Mouse (Mus musculus): Measurements from ENCODE around the gene Serpina1e. TPM values are rescaled to one million over a fixed set of nuclear protein-coding genes. Genes with fewer than 3 reads are reported as not detected.
"Not testable (repeated sequence)": the region's sequence is repeated elsewhere in the genome, so short reads cannot be mapped to it uniquely, and the experiment has no call there.

Serpina1e gene
- polyA plus RNA-seq, 1 experiment from 2014 or later, result 639 TPM

GRCm38 (mm10) chr12:103946243-103946642, 12.5 kb downstream of the Serpina1e start:
- 68% methylated on average over 4 of the region's 4 CpGs for WGBS (ENCODE audit: insufficient replicate concordance)
- no peak for ATAC-seq (ENCODE audit: low read depth)

DNA sequence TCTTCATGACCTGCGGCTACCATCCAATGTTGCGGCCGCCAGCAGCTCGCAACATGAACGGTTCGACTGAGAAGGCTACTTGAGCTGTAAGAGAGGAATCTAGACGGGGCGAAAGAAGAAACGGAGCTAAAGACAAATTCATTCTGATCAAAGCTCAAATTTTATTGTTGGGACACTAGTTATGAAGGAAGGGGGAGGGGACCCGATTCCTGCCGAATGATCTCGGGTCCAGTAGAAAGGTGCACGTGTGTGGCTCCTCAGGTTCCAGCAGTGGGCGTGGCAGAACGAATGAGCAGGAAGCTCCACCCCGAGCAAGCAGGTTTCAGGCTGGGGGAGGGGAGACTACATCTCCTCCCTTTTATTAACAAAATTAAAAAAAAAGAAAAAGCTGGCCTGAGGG, 49.6 kb downstream of the Serpina1e start:
- H3K4me1 ChIP-seq (ENCODE audit: control insufficient read depth, low read depth, low read length); H3K4me2 ChIP-seq (ENCODE audit: low read depth, low read length): not testable (repeated sequence)
- WGBS (ENCODE audit: insufficient replicate concordance), result 84% methylated on average over 11 of the region's 16 CpGs

More at GRCm38 (mm10) chr12:103946243-103946642, 12.5 kb downstream of the Serpina1e start:
- Histone ChIP-seq H3K4me3 (ENCODE audit: low read depth, low read length) (no peak overlapping the region), H3K27ac (ENCODE audit: low read length) (no peak overlapping the region), H3K27me3 (ENCODE audit: control insufficient read depth, insufficient read depth, low read depth, low read length) (no peaks in the 10 kb centered on the region), H3K36me3 (ENCODE audit: control insufficient read depth, insufficient read depth) (no peaks in the 10 kb centered on the region), H3K9me3 (replicated peaks; ENCODE audit: control insufficient read depth, low read length) (no peaks in the 10 kb centered on the region), H3K9ac (ENCODE audit: low read depth, low read length) (no peak overlapping the region), H3K4me1 (ENCODE audit: control insufficient read depth, low read depth, low read length) (no peaks in the 10 kb centered on the region), H3K4me2 (ENCODE audit: low read depth, low read length) (no peak overlapping the region)

GRCm38 (mm10) chr12:103907746-103908145, 51.0 kb downstream of the Serpina1e start:
- ATAC-seq (ENCODE audit: low read depth); H3K9me3 ChIP-seq (replicated peaks; ENCODE audit: control insufficient read depth, low read length); H3K27ac ChIP-seq (ENCODE audit: low read length); H3K4me2 ChIP-seq (ENCODE audit: low read depth, low read length); H3K27me3 ChIP-seq (ENCODE audit: control insufficient read depth, insufficient read depth, low read depth, low read length); H3K4me1 ChIP-seq (ENCODE audit: control insufficient read depth, low read depth, low read length); H3K4me3 ChIP-seq (ENCODE audit: low read depth, low read length); H3K9ac ChIP-seq (ENCODE audit: low read depth, low read length); H3K36me3 ChIP-seq (ENCODE audit: control insufficient read depth, insufficient read depth): not testable (repeated sequence)
- WGBS (ENCODE audit: insufficient replicate concordance), result 20% methylated on average over 1 of the region's 1 CpGs

More for the DNA sequence above, 49.6 kb downstream of the Serpina1e start:
- H3K27ac ChIP-seq (ENCODE audit: low read length); H3K9ac ChIP-seq (ENCODE audit: low read depth, low read length); H3K27me3 ChIP-seq (ENCODE audit: control insufficient read depth, insufficient read depth, low read depth, low read length); H3K4me3 ChIP-seq (ENCODE audit: low read depth, low read length); H3K36me3 ChIP-seq (ENCODE audit: control insufficient read depth, insufficient read depth); H3K9me3 ChIP-seq (replicated peaks; ENCODE audit: control insufficient read depth, low read length); ATAC-seq (ENCODE audit: low read depth): not testable (repeated sequence)

GRCm38 (mm10) chr12:103904837-103905340, 53.9 kb downstream of the Serpina1e start, which contains the start of gene Serpina1c:
Gene Serpina1c, minus strand, starts transcription at chr12:103904887.
- peak; percentile 68 for ATAC-seq (ENCODE audit: low read depth)
- 35% methylated on average over 4 of the region's 4 CpGs for WGBS (ENCODE audit: insufficient replicate concordance)
- H3K9me3 ChIP-seq (replicated peaks; ENCODE audit: control insufficient read depth, low read length); H3K4me1 ChIP-seq (ENCODE audit: control insufficient read depth, low read depth, low read length); H3K36me3 ChIP-seq (ENCODE audit: control insufficient read depth, insufficient read depth); H3K9ac ChIP-seq (ENCODE audit: low read depth, low read length); H3K27ac ChIP-seq (ENCODE audit: low read length); H3K27me3 ChIP-seq (ENCODE audit: control insufficient read depth, insufficient read depth, low read depth, low read length): not testable (repeated sequence)
- peak within 1 kb of the TSS; percentile 44 for H3K4me3 ChIP-seq (ENCODE audit: low read depth, low read length)
- H3K4me2 ChIP-seq (ENCODE audit: low read depth, low read length), result 0 out of 2 replicates have a peak within 1 kb of the TSS, but pooled peaks have one; percentile 9

DNA sequence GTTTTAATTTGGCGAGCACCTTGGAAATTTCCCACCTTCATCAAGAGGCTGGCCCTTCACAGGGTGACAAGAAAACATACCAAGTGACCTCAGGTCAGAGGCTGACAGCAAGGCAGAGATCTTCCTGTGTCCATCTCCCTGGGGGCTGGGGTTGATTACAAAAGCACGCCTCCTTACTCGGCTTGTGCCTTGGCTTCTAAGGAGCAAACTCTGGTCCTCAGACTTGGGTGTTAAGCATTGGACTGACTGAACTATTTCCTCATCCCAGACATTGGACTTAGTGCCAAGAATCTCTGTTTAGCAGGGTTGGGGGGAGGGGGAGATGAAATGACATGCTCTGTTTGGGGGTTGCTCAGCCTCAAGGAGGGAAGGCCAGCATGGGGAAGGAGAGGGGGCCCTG, 56.8 kb downstream of the Serpina1e start:
- H3K36me3 ChIP-seq (ENCODE audit: control insufficient read depth, insufficient read depth); ATAC-seq (ENCODE audit: low read depth); H3K9me3 ChIP-seq (replicated peaks; ENCODE audit: control insufficient read depth, low read length); H3K27me3 ChIP-seq (ENCODE audit: control insufficient read depth, insufficient read depth, low read depth, low read length); H3K9ac ChIP-seq (ENCODE audit: low read depth, low read length); H3K27ac ChIP-seq (ENCODE audit: low read length); H3K4me1 ChIP-seq (ENCODE audit: control insufficient read depth, low read depth, low read length); H3K4me3 ChIP-seq (ENCODE audit: low read depth, low read length): not testable (repeated sequence)
- WGBS (ENCODE audit: insufficient replicate concordance), result 65% methylated on average over 3 of the region's 3 CpGs
- peak overlapping the region; percentile 32 for H3K4me2 ChIP-seq (ENCODE audit: low read depth, low read length)

Other genes starting within 250 kb of the Serpina1e start
- gene Serpina1d, start 185.4 kb downstream of the Serpina1e start, polyA plus RNA-seq (2015; fragmentation: Nextera tagmentation; extraction: Ambion mirVana), result 566 and 660 TPM in 2 replicates
- gene Serpina1b, start 128.6 kb downstream of the Serpina1e start, polyA plus RNA-seq (2015; fragmentation: Nextera tagmentation; extraction: Ambion mirVana), result 1,316 and 1,448 TPM in 2 replicates
- gene Serpina1a, start 95.4 kb downstream of the Serpina1e start, polyA plus RNA-seq (2015; fragmentation: Nextera tagmentation; extraction: Ambion mirVana), result 1,052 and 1,237 TPM in 2 replicates
- gene Serpina1c, start 54.1 kb downstream of the Serpina1e start, polyA plus RNA-seq (2015; fragmentation: Nextera tagmentation; extraction: Ambion mirVana), result 574 and 660 TPM in 2 replicates
- gene Serpina11, start 31.0 kb upstream of the Serpina1e start, polyA plus RNA-seq (2015; fragmentation: Nextera tagmentation; extraction: Ambion mirVana), result 23.6 and 23.7 TPM in 2 replicates
- gene Serpina9, start 54.8 kb upstream of the Serpina1e start, polyA plus RNA-seq (2015; fragmentation: Nextera tagmentation; extraction: Ambion mirVana), result not detected in 2 replicates
- gene Serpina12, start 85.5 kb upstream of the Serpina1e start, polyA plus RNA-seq (2015; fragmentation: Nextera tagmentation; extraction: Ambion mirVana), result 0.07 TPM in 1 of 2 replicates, not detected in the other
- 0.09 and 0.13 TPM in 2 replicates for gene Serpina5, start 142.1 kb upstream of the Serpina1e start, polyA plus RNA-seq (2015; fragmentation: Nextera tagmentation; extraction: Ambion mirVana)
- not detected in 2 replicates for gene Serpina3a, start 153.7 kb upstream of the Serpina1e start, polyA plus RNA-seq (2015; fragmentation: Nextera tagmentation; extraction: Ambion mirVana)
- gene Serpina3b, start 169.0 kb upstream of the Serpina1e start, polyA plus RNA-seq (2015; fragmentation: Nextera tagmentation; extraction: Ambion mirVana), result 0.17 and 0.23 TPM in 2 replicates
- 0.04 TPM in 1 of 2 replicates, not detected in the other for gene Serpina3c, start 194.9 kb upstream of the Serpina1e start, polyA plus RNA-seq (2015; fragmentation: Nextera tagmentation; extraction: Ambion mirVana)

Measured in liver, embryonic 16.5 days (tissue).